Mouse (Mus musculus): ENCODE measurements around the gene Armt1. TPM values are rescaled to one million over a fixed set of nuclear protein-coding genes. Genes with fewer than 3 reads are reported as not detected.

The Armt1 gene
- polyA plus RNA-seq, 1 experiment from 2014 or later: 11.8 TPM

- Histone ChIP-seq H3K9ac (no peak overlapping the region), H3K4me1 (no peaks in the 10 kb centered on the region), H3K27ac (no peak overlapping the region), H3K36me3 (replicated peaks) (no peaks in the 10 kb centered on the region), H3K27me3 (replicated peaks) (no peaks in the 10 kb centered on the region), H3K9me3 (no peaks in the 10 kb centered on the region), H3K4me2 (no peak overlapping the region), H3K4me3 (no peak overlapping the region)
- peak; percentile 20; the same call in 1 of the 2 replicates for ATAC-seq (replicated peaks)
- WGBS: 53% methylated on average over 1 of the region's 1 CpGs
These were observed 59.8 kb downstream of the Armt1 start for GRCm38 (mm10) chr10:4492045-4492444.

GRCm38 (mm10) chr10:4492909-4493308, 60.6 kb downstream of the Armt1 start:
- Histone ChIP-seq H3K27me3 (replicated peaks) (no peaks in the 10 kb centered on the region), H3K4me2 (no peak overlapping the region), H3K27ac (no peak overlapping the region), H3K9ac (no peak overlapping the region), H3K9me3 (no peaks in the 10 kb centered on the region), H3K4me1 (no peaks in the 10 kb centered on the region), H3K36me3 (replicated peaks) (no peaks in the 10 kb centered on the region), H3K4me3 (no peak overlapping the region)
- no peak for ATAC-seq (replicated peaks)
- WGBS: 8% methylated on average over 4 of the region's 4 CpGs

GRCm38 (mm10) chr10:4503251-4503650, 71.0 kb downstream of the Armt1 start:
- H3K4me1 ChIP-seq: no peaks in the 10 kb centered on the region

More at GRCm38 (mm10) chr10:4503251-4503650, 71.0 kb downstream of the Armt1 start:
- Histone ChIP-seq H3K27ac (no peak overlapping the region), H3K27me3 (replicated peaks) (no peaks in the 10 kb centered on the region), H3K9ac (no peak overlapping the region), H3K4me2 (no peak overlapping the region), H3K36me3 (replicated peaks) (no peaks in the 10 kb centered on the region), H3K9me3 (no peaks in the 10 kb centered on the region), H3K4me3 (no peak overlapping the region)
- 92% methylated on average over 8 of the region's 8 CpGs for WGBS
- ATAC-seq (replicated peaks): no peak

Other genes starting within 250 kb of the Armt1 start
- gene Akap12, start 166.1 kb upstream of the Armt1 start, polyA plus RNA-seq (2015; fragmentation: Nextera tagmentation; extraction: Ambion mirVana): 40.8 and 41.5 TPM in 2 replicates
- gene Zbtb2, start 44.4 kb upstream of the Armt1 start, polyA plus RNA-seq (2015; fragmentation: Nextera tagmentation; extraction: Ambion mirVana): 16.5 and 16.6 TPM in 2 replicates
- gene Rmnd1, start 79 bp upstream of the Armt1 start, polyA plus RNA-seq (2015; fragmentation: Nextera tagmentation; extraction: Ambion mirVana): 51.4 and 51.6 TPM in 2 replicates
- 0.27 and 0.34 TPM in 2 replicates for gene Ccdc170, start 50.0 kb downstream of the Armt1 start, polyA plus RNA-seq (2015; fragmentation: Nextera tagmentation; extraction: Ambion mirVana)
- gene Esr1, start 179.1 kb downstream of the Armt1 start, polyA plus RNA-seq (2015; fragmentation: Nextera tagmentation; extraction: Ambion mirVana): 0.31 and 0.46 TPM in 2 replicates

Measured in midbrain, embryonic 15.5 days (tissue).